Mouse (Mus musculus) heart, embryonic 16.5 days (tissue): Measurements from ENCODE around the gene Shf. TPM values are rescaled to one million over a fixed set of nuclear protein-coding genes. Genes with fewer than 3 reads are reported as not detected.
A peak's percentile ranks its signal among the peaks of the same experiment; 100 is the strongest.

ENCODE experiments used
- ATAC-seq: fragments of 200-750 bp; cut with Nextera tagmentation; replicated peaks from 2 replicates; pipeline ENCODE4 v1.8.0; 2017; ENCODE audit warnings: moderate number of reproducible peaks; ENCODE audit not compliant: insufficient read depth, low FRiP score; ENCODE audit errors: extremely low read depth
- H3K27ac ChIP-seq: fragments of 300-500 bp; sonication (generic); 2 replicates; pipeline ENCODE4 v1.5.1; 2014; ENCODE audit warnings: mild to moderate bottlenecking, low read length, control low read depth, moderate library complexity
- H3K27me3 ChIP-seq: fragments of 300-500 bp; sonication (generic); 2 replicates; pipeline ENCODE4 v1.6.1; 2014; ENCODE audit warnings: low read length, mixed read lengths; ENCODE audit not compliant: control insufficient read depth, insufficient read depth
- H3K36me3 ChIP-seq: fragments of 300-500 bp; sonication (generic); 2 replicates; pipeline ENCODE4 v1.6.1; 2014; ENCODE audit not compliant: control insufficient read depth, insufficient read depth
- H3K4me1 ChIP-seq: fragments of 300-500 bp; sonication (generic); 2 replicates; pipeline ENCODE4 v1.6.1; 2014; ENCODE audit warnings: low read length, mixed read lengths; ENCODE audit not compliant: control insufficient read depth, insufficient read depth
- H3K4me2 ChIP-seq: fragments of 300-500 bp; sonication (generic); 2 replicates; pipeline ENCODE4 v1.6.1; 2014; ENCODE audit warnings: low read depth, mild to moderate bottlenecking, control low read depth, low read length
- H3K4me3 ChIP-seq: fragments of 300-500 bp; sonication (generic); 2 replicates; pipeline ENCODE4 v1.5.1; 2014; ENCODE audit warnings: mild to moderate bottlenecking, control low read depth, low read length
- H3K9ac ChIP-seq: fragments of 300-500 bp; sonication (generic); 2 replicates; pipeline ENCODE4 v1.6.1; 2014; ENCODE audit warnings: low read length, control low read depth
- H3K9me3 ChIP-seq: fragments of 300-500 bp; sonication (generic); replicated peaks from 2 replicates; pipeline ENCODE4 v1.6.1; 2016; ENCODE audit warnings: low read length; ENCODE audit not compliant: control insufficient read depth
- WGBS: fragments of 180-500 bp; shearing (Covaris S2); extraction: QIAGEN DNeasy Blood & Tissue Kit; methylation state at CpG from one replicate; pipeline ENCODE4 v1.1.7; 2014; 5-methylcytosine and 5-hydroxymethylcytosine counted together
- polyA plus RNA-seq: library from polyadenylated mRNA; unstranded; fragments of >200 nt; fragmentation: Nextera tagmentation; extraction: Ambion mirVana; gene quantifications from 2 replicates; pipeline ENCODE4 v1.2.1, GENCODE M21; 2015

Shf gene
- polyA plus RNA-seq, 1 experiment from 2014 or later: 2.0 TPM

GRCm38 (mm10) chr2:122304544-122304943 is 64.4 kb downstream of the Shf start:
- Histone ChIP-seq H3K4me3 (no peak overlapping the region), H3K9ac (no peak overlapping the region), H3K27ac (no peak overlapping the region), H3K9me3 (no peaks in the 10 kb centered on the region), H3K27me3 (peaks cover 69% of the 10 kb centered on the region), H3K4me2 (no peak overlapping the region), H3K36me3 (no peaks in the 10 kb centered on the region), H3K4me1 (peaks cover 15% of the 10 kb centered on the region)
- 84% methylated on average over 6 of the region's 6 CpGs for whole genome bisulfite sequencing
- no peak for ATAC-seq

- no peaks in the 10 kb centered on the region for H3K9me3 ChIP-seq
- H3K27me3 ChIP-seq: peaks cover 80% of the 10 kb centered on the region
- 11% methylated on average over 9 of the region's 9 CpGs for WGBS
- no peak overlapping the region for H3K4me2 ChIP-seq
- H3K4me3 ChIP-seq: no peak overlapping the region
- H3K4me1 ChIP-seq: peaks cover 25% of the 10 kb centered on the region
- no peak overlapping the region for H3K9ac ChIP-seq
- H3K36me3 ChIP-seq: no peaks in the 10 kb centered on the region
- H3K27ac ChIP-seq: no peak overlapping the region
- ATAC-seq: no peak
These were observed 66.3 kb downstream of the Shf start for GRCm38 (mm10) chr2:122302574-122303241.

DNA sequence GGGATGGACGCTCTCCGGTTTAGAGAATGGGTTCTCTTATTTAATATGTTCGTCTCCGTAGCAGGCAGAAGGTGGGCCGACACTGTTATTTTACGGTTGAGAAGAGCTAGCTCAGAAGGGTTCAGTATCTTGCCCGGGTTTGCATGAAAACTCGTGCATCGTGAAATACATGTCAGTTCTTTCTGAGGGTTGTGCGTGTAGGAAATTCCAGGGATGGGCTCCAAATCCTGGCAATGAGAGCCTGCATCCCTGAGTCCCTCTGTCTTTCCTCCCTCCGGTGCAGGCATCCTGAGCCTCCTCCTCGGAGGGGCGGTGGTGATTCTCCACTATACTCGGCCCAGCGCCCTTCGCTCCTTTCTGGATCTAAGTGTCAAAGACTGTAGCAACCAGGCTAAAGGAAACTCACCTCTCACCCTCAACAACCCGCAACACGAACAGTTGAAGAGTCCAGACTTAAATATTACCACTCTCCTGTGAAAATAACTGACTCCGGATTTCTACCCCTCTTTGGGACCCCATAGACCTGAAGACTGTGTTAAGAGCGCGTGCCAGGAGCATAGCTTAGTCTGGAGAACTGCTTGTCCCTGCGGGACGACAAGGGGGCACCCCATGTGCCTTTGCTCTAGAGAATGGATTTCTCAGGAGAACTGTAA is 66.9 kb downstream of the Shf start:
- WGBS: 9% methylated on average over 23 of the region's 23 CpGs
- Histone ChIP-seq H3K4me3 (peak overlapping the region; percentile 50), H3K4me2 (peak overlapping the region; percentile 70), H3K27ac (no peak overlapping the region), H3K4me1 (peaks cover 25% of the 10 kb centered on the region), H3K36me3 (no peaks in the 10 kb centered on the region), H3K9me3 (no peaks in the 10 kb centered on the region), H3K9ac (no peak overlapping the region; the same call in 1 of the 2 replicates), H3K27me3 (peaks cover 86% of the 10 kb centered on the region)
- ATAC-seq: no peak

- Histone ChIP-seq H3K4me1 (peaks cover 25% of the 10 kb centered on the region), H3K27ac (no peak overlapping the region), H3K9ac (no peak overlapping the region; the same call in 1 of the 2 replicates), H3K36me3 (no peaks in the 10 kb centered on the region), H3K9me3 (no peaks in the 10 kb centered on the region), H3K4me2 (peak overlapping the region; percentile 70), H3K27me3 (peaks cover 83% of the 10 kb centered on the region), H3K4me3 (peak overlapping the region; percentile 50)
- 1% methylated on average over 48 of the region's 48 CpGs for WGBS
- ATAC-seq: no peak
These were observed 67.7 kb downstream of the Shf start for GRCm38 (mm10) chr2:122301081-122301920.

- Histone ChIP-seq H3K36me3 (no peaks in the 10 kb centered on the region), H3K4me3 (peak overlapping the region; percentile 50; the same call in 1 of the 2 replicates), H3K9me3 (no peaks in the 10 kb centered on the region), H3K27ac (no peak overlapping the region), H3K9ac (no peak overlapping the region), H3K4me2 (peak overlapping the region; percentile 70), H3K4me1 (peaks cover 25% of the 10 kb centered on the region), H3K27me3 (peaks cover 85% of the 10 kb centered on the region)
- WGBS: 11% methylated on average over 14 of the region's 14 CpGs
- ATAC-seq: no peak
These were observed 68.3 kb downstream of the Shf start for GRCm38 (mm10) chr2:122300656-122301020.

DNA sequence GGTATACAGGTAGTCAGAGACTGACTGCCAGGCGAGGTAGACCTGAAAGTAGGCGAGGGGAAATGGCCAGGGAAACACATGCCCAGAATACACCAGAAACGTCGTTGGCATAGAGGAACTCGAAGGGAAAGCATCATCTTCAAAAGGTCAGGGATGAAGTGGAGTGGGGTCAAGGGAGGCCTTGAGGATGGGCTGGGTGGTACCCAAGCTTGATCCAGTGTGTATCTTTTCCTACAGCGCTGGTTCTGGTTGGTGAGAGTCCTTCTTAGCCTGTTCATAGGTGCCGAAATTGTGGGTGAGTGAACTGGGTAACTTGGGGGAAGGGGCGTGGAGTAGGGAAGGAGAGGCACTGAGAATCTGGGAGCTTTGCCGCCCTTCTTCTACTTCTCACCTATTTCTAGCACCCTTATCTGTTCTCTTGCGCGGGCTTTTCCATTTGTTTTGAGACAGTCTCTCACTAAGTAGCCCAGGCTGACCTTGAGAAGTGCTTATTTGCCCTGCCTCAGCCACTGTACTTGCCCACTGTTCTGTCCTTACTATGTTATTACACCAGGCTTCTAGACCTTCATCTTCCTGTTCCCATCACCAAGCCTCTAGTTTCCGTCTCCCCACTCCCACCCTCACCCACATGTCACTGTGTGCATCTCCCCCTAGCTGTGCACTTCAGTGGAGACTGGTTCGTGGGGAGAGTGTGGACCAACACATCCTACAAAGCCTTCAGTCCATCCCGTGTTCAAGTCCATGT is 68.9 kb downstream of the Shf start:
- no peak overlapping the region for H3K27ac ChIP-seq
- no peak overlapping the region for H3K9ac ChIP-seq
- no peak overlapping the region for H3K4me2 ChIP-seq
- H3K36me3 ChIP-seq: no peaks in the 10 kb centered on the region
- ATAC-seq: no peak
- WGBS: 18% methylated on average over 14 of the region's 14 CpGs
- H3K27me3 ChIP-seq: peaks cover 87% of the 10 kb centered on the region
- H3K9me3 ChIP-seq: no peaks in the 10 kb centered on the region
- no peak overlapping the region for H3K4me3 ChIP-seq
- H3K4me1 ChIP-seq: peaks cover 25% of the 10 kb centered on the region

Other genes with a start within 250 kb of the Shf start
- gene B2m, start 221.5 kb downstream of the Shf start, polyA plus RNA-seq: 233 and 403 TPM in 2 replicates
- 0.14 TPM in 1 of 2 replicates, not detected in the other for gene Trim69, start 208.5 kb downstream of the Shf start, polyA plus RNA-seq
- 0.18 TPM in 1 of 2 replicates, not detected in the other for gene Patl2, start 183.0 kb downstream of the Shf start, polyA plus RNA-seq
- not detected in 2 replicates for gene Terb2, start 182.9 kb downstream of the Shf start, polyA plus RNA-seq
- gene Sord, start 134.4 kb downstream of the Shf start, polyA plus RNA-seq: 62.2 and 73.7 TPM in 2 replicates
- 0.05 and 0.11 TPM in 2 replicates for gene Duox2, start 70.7 kb downstream of the Shf start, polyA plus RNA-seq
- gene Duoxa2, start 70.3 kb downstream of the Shf start, polyA plus RNA-seq: not detected in 2 replicates
- 0.54 and 0.97 TPM in 2 replicates for gene Duoxa1, start 55.4 kb downstream of the Shf start, polyA plus RNA-seq
- 0.05 and 0.12 TPM in 2 replicates for gene Duox1, start 53.5 kb downstream of the Shf start, polyA plus RNA-seq
- 2.1 and 2.4 TPM in 2 replicates for gene Slc28a2, start 57.3 kb upstream of the Shf start, polyA plus RNA-seq
- gene Gm14085, start 115.8 kb upstream of the Shf start, polyA plus RNA-seq: 0.04 TPM in 1 of 2 replicates, not detected in the other
- 8.3 and 10.5 TPM in 2 replicates for gene Gatm, start 242.1 kb upstream of the Shf start, polyA plus RNA-seq